Mouse (Mus musculus): ENCODE data around the gene Polrmt. TPM values are rescaled to one million over a fixed set of nuclear protein-coding genes. Genes with fewer than 3 reads are reported as not detected.

The Polrmt gene
- total and polyA plus RNA-seq, 2 experiments from 2014 or later = 29.7 to 36.5 TPM

- TF ChIP-seq CTCF (IDR thresholded peaks at IDR 0.05; ENCODE audit: low read depth) = no peak
- peaks cover 17% of the 10 kb centered on the region for H3K4me1 ChIP-seq (ENCODE audit: insufficient read depth, low read length)
- peak overlapping the region; percentile 70 for H3K4me2 ChIP-seq (ENCODE audit: low read depth, low read length)
- peak overlapping the region; percentile 95 for H3K27ac ChIP-seq
- peak overlapping the region; percentile 93 for H3K9ac ChIP-seq (replicated peaks; ENCODE audit: low read length)
- WGBS = 10% methylated on average over 40 of the region's 40 CpGs
- H3K27me3 ChIP-seq (ENCODE audit: insufficient read depth, low read length) = no peaks in the 10 kb centered on the region
- ATAC-seq (peak; percentile 86), DNase-seq (ENCODE audit: low spot score) (peak; percentile 98)
- no peaks in the 10 kb centered on the region for H3K9me3 ChIP-seq (ENCODE audit: low read length)
- H3K4me3 ChIP-seq (ENCODE audit: low read length) = peak overlapping the region; percentile 92
- H3K36me3 ChIP-seq (ENCODE audit: insufficient read depth, low read length) = no peaks in the 10 kb centered on the region
Measured at GRCm38 (mm10) chr10:79767372-79768244, 21.2 kb upstream of the Polrmt start.

GRCm38 (mm10) chr10:79766508-79767325, 20.3 kb upstream of the Polrmt start, which contains the start of gene Rnf126:
Gene Rnf126, minus strand, starts transcription at chr10:79766952.
- Histone ChIP-seq H3K27me3 (ENCODE audit: insufficient read depth, low read length) (no peaks in the 10 kb centered on the region), H3K36me3 (ENCODE audit: insufficient read depth, low read length) (peaks cover 4% of the 10 kb centered on the region; the same call in 1 of the 2 replicates), H3K9me3 (ENCODE audit: low read length) (no peaks in the 10 kb centered on the region), H3K4me3 (ENCODE audit: low read length) (peak within 1 kb of the TSS; percentile 92), H3K4me1 (ENCODE audit: insufficient read depth, low read length) (peaks cover 17% of the 10 kb centered on the region), H3K4me2 (ENCODE audit: low read depth, low read length) (peak within 1 kb of the TSS; percentile 70), H3K9ac (replicated peaks; ENCODE audit: low read length) (peak within 1 kb of the TSS; percentile 93), H3K27ac (peak within 1 kb of the TSS; percentile 95)
- DNase-seq (ENCODE audit: low spot score) (peak; percentile 98), ATAC-seq (peak; percentile 93)
- no peak for TF ChIP-seq CTCF (IDR thresholded peaks at IDR 0.05; ENCODE audit: low read depth)
- WGBS = under 1% methylated on average over 101 of the region's 101 CpGs

GRCm38 (mm10) chr10:79766001-79766507, 19.7 kb upstream of the Polrmt start:
- H3K27me3 ChIP-seq (ENCODE audit: insufficient read depth, low read length) = no peaks in the 10 kb centered on the region
- H3K9me3 ChIP-seq (ENCODE audit: low read length) = no peaks in the 10 kb centered on the region
- no peak for TF ChIP-seq CTCF (IDR thresholded peaks at IDR 0.05; ENCODE audit: low read depth)
- H3K4me3 ChIP-seq (ENCODE audit: low read length) = peak overlapping the region; percentile 92
- 11% methylated on average over 15 of the region's 16 CpGs for WGBS
- peaks cover 11% of the 10 kb centered on the region for H3K36me3 ChIP-seq (ENCODE audit: insufficient read depth, low read length)
- peak overlapping the region; percentile 70 for H3K4me2 ChIP-seq (ENCODE audit: low read depth, low read length)
- H3K27ac ChIP-seq = peak overlapping the region; percentile 95
- H3K4me1 ChIP-seq (ENCODE audit: insufficient read depth, low read length) = peaks cover 17% of the 10 kb centered on the region
- ATAC-seq (peak; percentile 0; the same call in 1 of the 2 replicates), DNase-seq (ENCODE audit: low spot score) (no peak)
- H3K9ac ChIP-seq (replicated peaks; ENCODE audit: low read length) = peak overlapping the region; percentile 93

GRCm38 (mm10) chr10:79765228-79765745, 18.9 kb upstream of the Polrmt start:
- DNase-seq (ENCODE audit: low spot score) (no peak), ATAC-seq (no peak)
- peaks cover 19% of the 10 kb centered on the region for H3K36me3 ChIP-seq (ENCODE audit: insufficient read depth, low read length)
- peak overlapping the region; percentile 70 for H3K4me2 ChIP-seq (ENCODE audit: low read depth, low read length)
- WGBS = 59% methylated on average over 2 of the region's 2 CpGs
- TF ChIP-seq CTCF (IDR thresholded peaks at IDR 0.05; ENCODE audit: low read depth) = no peak
- peak overlapping the region; percentile 92 for H3K4me3 ChIP-seq (ENCODE audit: low read length)
- H3K27me3 ChIP-seq (ENCODE audit: insufficient read depth, low read length) = no peaks in the 10 kb centered on the region
- no peak overlapping the region for H3K27ac ChIP-seq
- H3K9me3 ChIP-seq (ENCODE audit: low read length) = no peaks in the 10 kb centered on the region
- H3K9ac ChIP-seq (replicated peaks; ENCODE audit: low read length) = peak overlapping the region; percentile 93
- peaks cover 17% of the 10 kb centered on the region for H3K4me1 ChIP-seq (ENCODE audit: insufficient read depth, low read length)

GRCm38 (mm10) chr10:79764234-79764633, 17.9 kb upstream of the Polrmt start:
- Histone ChIP-seq H3K27me3 (ENCODE audit: insufficient read depth, low read length) (no peaks in the 10 kb centered on the region), H3K9me3 (ENCODE audit: low read length) (no peaks in the 10 kb centered on the region), H3K4me1 (ENCODE audit: insufficient read depth, low read length) (peaks cover 17% of the 10 kb centered on the region), H3K36me3 (ENCODE audit: insufficient read depth, low read length) (peaks cover 21% of the 10 kb centered on the region), H3K27ac (no peak overlapping the region), H3K4me2 (ENCODE audit: low read depth, low read length) (no peak overlapping the region), H3K9ac (replicated peaks; ENCODE audit: low read length) (no peak overlapping the region), H3K4me3 (ENCODE audit: low read length) (no peak overlapping the region)
- DNase-seq (ENCODE audit: low spot score) = no peak
- ATAC-seq = no peak
- 88% methylated on average over 7 of the region's 7 CpGs for WGBS
- no peak for TF ChIP-seq CTCF (IDR thresholded peaks at IDR 0.05; ENCODE audit: low read depth)

GRCm38 (mm10) chr10:79762875-79763274, 16.5 kb upstream of the Polrmt start:
- no peak for DNase-seq (ENCODE audit: low spot score)
- Histone ChIP-seq H3K4me2 (ENCODE audit: low read depth, low read length) (no peak overlapping the region), H3K27me3 (ENCODE audit: insufficient read depth, low read length) (no peaks in the 10 kb centered on the region), H3K27ac (no peak overlapping the region), H3K9me3 (ENCODE audit: low read length) (no peaks in the 10 kb centered on the region), H3K4me3 (ENCODE audit: low read length) (no peak overlapping the region), H3K36me3 (ENCODE audit: insufficient read depth, low read length) (peaks cover 34% of the 10 kb centered on the region), H3K9ac (replicated peaks; ENCODE audit: low read length) (no peak overlapping the region), H3K4me1 (ENCODE audit: insufficient read depth, low read length) (peaks cover 12% of the 10 kb centered on the region)
- ATAC-seq = no peak
- TF ChIP-seq CTCF (IDR thresholded peaks at IDR 0.05; ENCODE audit: low read depth) = no peak
- WGBS = 93% methylated on average over 3 of the region's 3 CpGs

Data from hindbrain, postnatal 0 days (tissue).